Mouse (Mus musculus): ENCODE data around the gene Pcna.

GRCm38 (mm10) chr2:132276249-132276648 lies 23.1 kb upstream of the Pcna start:
- TF ChIP-seq EP300 (IDR thresholded peaks at IDR 0.05; ENCODE audit: insufficient read depth, low read depth, low read length) (no peak), CTCF (IDR thresholded peaks at IDR 0.05) (no peak)
